7 mouse cellular contexts compared by ENCODE assay signal in the genomic region with DNA sequence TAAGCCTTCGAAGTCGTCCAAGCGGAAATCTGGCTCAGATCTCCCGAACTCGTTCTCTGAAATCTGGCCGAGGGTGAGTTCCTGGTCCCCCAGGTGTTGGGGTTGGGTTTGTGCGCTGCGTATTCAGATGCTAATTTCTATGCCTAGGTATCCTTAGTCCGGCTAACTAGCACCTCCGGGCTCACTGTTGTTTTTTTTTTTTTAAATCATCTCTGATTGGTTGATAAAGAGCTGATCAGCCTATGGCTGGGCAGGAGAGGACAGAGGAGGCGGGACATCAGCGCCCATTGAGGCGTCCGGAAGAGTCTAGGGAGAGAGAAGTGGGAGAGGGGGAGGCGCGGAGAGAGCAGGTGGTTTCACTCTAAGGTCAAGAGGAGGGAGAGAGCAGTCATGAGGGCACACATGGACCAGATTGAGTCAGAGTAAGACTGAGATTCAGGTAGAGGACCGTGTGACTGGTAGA. TPM values are rescaled to one million over a fixed set of nuclear protein-coding genes. Genes with fewer than 3 reads are reported as not detected.
A peak's percentile ranks its signal among the peaks of the same experiment; 100 is the strongest.
DNase-seq lines count a peak whose midpoint lies in the region; ATAC-seq and TF ChIP-seq lines count a peak whose summit lies in the region.

No protein-coding gene starts in this region.

- no peaks in the 10 kb centered on the region for H3K9me3 ChIP-seq in E14TG2a.4 (ENCODE audit: low read length)
- no peaks in the 10 kb centered on the region for H3K9me3 ChIP-seq in forebrain, embryonic 10.5 days
- H3K9me3 ChIP-seq in intestine, embryonic 14.5 days (ENCODE audit: control insufficient read depth, low read length) = no peaks in the 10 kb centered on the region
- H3K9me3 ChIP-seq in liver, postnatal 0 days (ENCODE audit: low read length) = no peaks in the 10 kb centered on the region
- no peaks in the 10 kb centered on the region for H3K9me3 ChIP-seq in neural tube, embryonic 12.5 days

- peak overlapping the region; percentile 93 for H3K4me2 ChIP-seq in intestine, embryonic 14.5 days (ENCODE audit: low read length)
- peak overlapping the region; percentile 98 for H3K4me2 ChIP-seq in liver, postnatal 0 days (ENCODE audit: low read depth, low read length)
- peak overlapping the region; percentile 84 for H3K4me2 ChIP-seq in neural tube, embryonic 12.5 days (replicated peaks)

- peak overlapping the region; percentile 91 for H3K27ac ChIP-seq in forebrain, embryonic 10.5 days
- peak overlapping the region; percentile 70 for H3K27ac ChIP-seq in intestine, embryonic 14.5 days (ENCODE audit: low read depth)
- peak overlapping the region; percentile 70 for H3K27ac ChIP-seq in liver, postnatal 0 days (ENCODE audit: low read depth)
- no peak overlapping the region for H3K27ac ChIP-seq in neural tube, embryonic 12.5 days

- TF ChIP-seq EP300 in liver, postnatal 0 days (IDR thresholded peaks at IDR 0.05; ENCODE audit: low read depth) = no peak

- peaks cover 79% of the 10 kb centered on the region for H3K4me1 ChIP-seq in E14TG2a.4 (replicated peaks; ENCODE audit: low read depth, low read length)
- H3K4me1 ChIP-seq in forebrain, embryonic 10.5 days = peaks cover 23% of the 10 kb centered on the region
- peaks cover 16% of the 10 kb centered on the region for H3K4me1 ChIP-seq in intestine, embryonic 14.5 days (replicated peaks; ENCODE audit: control insufficient read depth, insufficient read depth, low read length)
- H3K4me1 ChIP-seq in liver, postnatal 0 days (ENCODE audit: insufficient read depth) = peaks cover 21% of the 10 kb centered on the region
- H3K4me1 ChIP-seq in neural tube, embryonic 12.5 days = peaks cover 22% of the 10 kb centered on the region

- peak overlapping the region; percentile 97 for H3K4me3 ChIP-seq in E14TG2a.4 (replicated peaks; ENCODE audit: low read length)
- peak overlapping the region; percentile 89 for H3K4me3 ChIP-seq in forebrain, embryonic 10.5 days
- H3K4me3 ChIP-seq in intestine, embryonic 14.5 days (ENCODE audit: low read depth, low read length) = peak overlapping the region; percentile 62
- H3K4me3 ChIP-seq in liver, postnatal 0 days (ENCODE audit: low read depth, low read length) = peak overlapping the region; percentile 93
- peak overlapping the region; percentile 71 for H3K4me3 ChIP-seq in neural tube, embryonic 12.5 days

- peaks cover 82% of the 10 kb centered on the region for H3K36me3 ChIP-seq in E14TG2a.4 (ENCODE audit: insufficient read depth, low read length)
- peaks cover 70% of the 10 kb centered on the region for H3K36me3 ChIP-seq in forebrain, embryonic 10.5 days (replicated peaks)
- H3K36me3 ChIP-seq in intestine, embryonic 14.5 days (ENCODE audit: control insufficient read depth, insufficient read depth, low read length) = peaks cover 52% of the 10 kb centered on the region
- H3K36me3 ChIP-seq in liver, postnatal 0 days (replicated peaks; ENCODE audit: insufficient read depth, low read length) = peaks cover 56% of the 10 kb centered on the region
- H3K36me3 ChIP-seq in neural tube, embryonic 12.5 days = peaks cover 41% of the 10 kb centered on the region

- peak; percentile 73 for ATAC-seq in intestine, embryonic 14.5 days (replicated peaks; ENCODE audit: low FRiP score, low TSS enrichment, low read depth)
- ATAC-seq in liver, postnatal 0 days = peak; percentile 76
- peak; percentile 86 for ATAC-seq in neural tube, embryonic 12.5 days (ENCODE audit: low FRiP score, low read depth)

- H3K27me3 ChIP-seq in E14TG2a.4 (ENCODE audit: insufficient read depth, low read length) = no peaks in the 10 kb centered on the region
- no peaks in the 10 kb centered on the region for H3K27me3 ChIP-seq in forebrain, embryonic 10.5 days (ENCODE audit: poor library complexity, severe bottlenecking)
- H3K27me3 ChIP-seq in intestine, embryonic 14.5 days (replicated peaks; ENCODE audit: control insufficient read depth, insufficient read depth, low read length) = no peaks in the 10 kb centered on the region
- no peaks in the 10 kb centered on the region for H3K27me3 ChIP-seq in liver, postnatal 0 days (ENCODE audit: insufficient read depth, low read length)
- no peaks in the 10 kb centered on the region for H3K27me3 ChIP-seq in neural tube, embryonic 12.5 days (replicated peaks)

- DNase-seq in ZHBTc4 (ENCODE audit: low read depth, low spot score) = peak; percentile 96
- DNase-seq in forebrain, embryonic 10.5 days (ENCODE audit: extremely low spot score, low spot score) = peak; percentile 75
- DNase-seq in intestine, embryonic 14.5 days (ENCODE audit: low spot score) = peak; percentile 82
- peak; percentile 80 for DNase-seq in liver, postnatal 0 days
- DNase-seq in left cerebral cortex, adult 18-20 months (ENCODE audit: low spot score in 2 of 2) = no peak

- H3K9ac ChIP-seq in intestine, embryonic 14.5 days (ENCODE audit: low read length) = peak overlapping the region; percentile 71
- peak overlapping the region; percentile 85 for H3K9ac ChIP-seq in liver, postnatal 0 days (replicated peaks)
- peak overlapping the region; percentile 44; the same call in 1 of the 2 replicates for H3K9ac ChIP-seq in neural tube, embryonic 12.5 days

- TF ChIP-seq CTCF in E14TG2a.4 (conservative IDR thresholded peaks at IDR 0.05; ENCODE audit: low read length) = no peak
- no peak for TF ChIP-seq CTCF in liver, postnatal 0 days (IDR thresholded peaks at IDR 0.05; ENCODE audit: low read depth)

- WGBS in forebrain, embryonic 10.5 days = under 1% methylated on average over 17 of the region's 17 CpGs
- under 1% methylated on average over 17 of the region's 17 CpGs for WGBS in intestine, embryonic 14.5 days
- WGBS in liver, postnatal 0 days (ENCODE audit: insufficient replicate concordance) = 2% methylated on average over 17 of the region's 17 CpGs
- under 1% methylated on average over 17 of the region's 17 CpGs for WGBS in neural tube, embryonic 12.5 days

RNA-seq across cellular contexts. Expression of gene Cdca5, which starts 0.7 kb away (rescaled TPM):
- 78.9 and 85.4 TPM in 2 replicates for polyA plus RNA-seq in forebrain, embryonic 10.5 days (2016; fragmentation: Nextera tagmentation; extraction: Ambion mirVana)
- polyA plus RNA-seq in intestine, embryonic 14.5 days (2014; fragmentation: Nextera tagmentation; extraction: Ambion mirVana) = 43.3 and 44.1 TPM in 2 replicates
- polyA plus RNA-seq in liver, postnatal 0 days (2015; fragmentation: Nextera tagmentation; extraction: Ambion mirVana) = 13.5 and 15.0 TPM in 2 replicates
- polyA plus RNA-seq in neural tube, embryonic 12.5 days (2016; fragmentation: Nextera tagmentation; extraction: Ambion mirVana) = 27.1 and 28.4 TPM in 2 replicates
- total RNA-seq in left cerebral cortex, adult 18-20 months (2021) = under 1 TPM in 1 of 2 experiments, not detected in 1; 0.26 TPM

RNA-seq across cellular contexts. Expression of gene Zfpl1, which starts 0.7 kb away (rescaled TPM):
- polyA plus RNA-seq in forebrain, embryonic 10.5 days (2016; fragmentation: Nextera tagmentation; extraction: Ambion mirVana) = 74.0 and 78.0 TPM in 2 replicates
- 70.9 and 77.0 TPM in 2 replicates for polyA plus RNA-seq in intestine, embryonic 14.5 days (2014; fragmentation: Nextera tagmentation; extraction: Ambion mirVana)
- 16.9 and 19.9 TPM in 2 replicates for polyA plus RNA-seq in liver, postnatal 0 days (2015; fragmentation: Nextera tagmentation; extraction: Ambion mirVana)
- polyA plus RNA-seq in neural tube, embryonic 12.5 days (2016; fragmentation: Nextera tagmentation; extraction: Ambion mirVana) = 72.4 and 75.0 TPM in 2 replicates
- total RNA-seq in left cerebral cortex, adult 18-20 months (2021) = 10 to 100 TPM; 38.6 to 42.1 TPM

RNA-seq across cellular contexts. Expression of gene Gm28374, which starts 3.4 kb away (rescaled TPM):
- 1.7 and 3.1 TPM in 2 replicates for polyA plus RNA-seq in forebrain, embryonic 10.5 days (2016; fragmentation: Nextera tagmentation; extraction: Ambion mirVana)
- polyA plus RNA-seq in intestine, embryonic 14.5 days (2014; fragmentation: Nextera tagmentation; extraction: Ambion mirVana) = 1.1 and 1.5 TPM in 2 replicates
- polyA plus RNA-seq in liver, postnatal 0 days (2015; fragmentation: Nextera tagmentation; extraction: Ambion mirVana) = 0.32 and 0.72 TPM in 2 replicates
- 2.6 and 3.2 TPM in 2 replicates for polyA plus RNA-seq in neural tube, embryonic 12.5 days (2016; fragmentation: Nextera tagmentation; extraction: Ambion mirVana)
- total RNA-seq in left cerebral cortex, adult 18-20 months (2021) = under 1 TPM; 0.54 to 0.60 TPM

RNA-seq across cellular contexts. Expression of gene Tmem262, which starts 5.6 kb away (rescaled TPM):
- not detected in 2 replicates for polyA plus RNA-seq in forebrain, embryonic 10.5 days (2016; fragmentation: Nextera tagmentation; extraction: Ambion mirVana)
- not detected in 2 replicates for polyA plus RNA-seq in intestine, embryonic 14.5 days (2014; fragmentation: Nextera tagmentation; extraction: Ambion mirVana)
- not detected in 2 replicates for polyA plus RNA-seq in liver, postnatal 0 days (2015; fragmentation: Nextera tagmentation; extraction: Ambion mirVana)
- not detected in 2 replicates for polyA plus RNA-seq in neural tube, embryonic 12.5 days (2016; fragmentation: Nextera tagmentation; extraction: Ambion mirVana)
- total RNA-seq in left cerebral cortex, adult 18-20 months (2021) = not detected

RNA-seq across cellular contexts. Expression of gene Vps51, which starts 8.4 kb away (rescaled TPM):
- 65.2 and 68.2 TPM in 2 replicates for polyA plus RNA-seq in forebrain, embryonic 10.5 days (2016; fragmentation: Nextera tagmentation; extraction: Ambion mirVana)
- polyA plus RNA-seq in intestine, embryonic 14.5 days (2014; fragmentation: Nextera tagmentation; extraction: Ambion mirVana) = 63.9 and 65.0 TPM in 2 replicates
- polyA plus RNA-seq in liver, postnatal 0 days (2015; fragmentation: Nextera tagmentation; extraction: Ambion mirVana) = 17.5 and 20.7 TPM in 2 replicates
- 79.4 and 80.6 TPM in 2 replicates for polyA plus RNA-seq in neural tube, embryonic 12.5 days (2016; fragmentation: Nextera tagmentation; extraction: Ambion mirVana)
- 10 to 100 TPM; 78.5 to 94.4 TPM for total RNA-seq in left cerebral cortex, adult 18-20 months (2021)

Comparison
In these comparisons a context has a peak if more than half of its experiments do, and no peak if none do; other contexts are left out.
1. DNase-seq: peak in ZHBTc4 (single experiment), forebrain, embryonic 10.5 days (single experiment), intestine, embryonic 14.5 days (single experiment) and liver, postnatal 0 days (single experiment); none in left cerebral cortex, adult 18-20 months (0 of 2).
2. Peak in every context shown above with its lines, with median percentiles within 50 percentile points of each other: H3K4me3 ChIP-seq, ATAC-seq, H3K4me2 ChIP-seq and H3K9ac ChIP-seq.